Mouse (Mus musculus) mesoderm, embryonic 11.5 days (tissue): ENCODE measurements around the gene Nudt8.
"Not testable (repeated sequence)": the region's sequence is repeated elsewhere in the genome, so short reads cannot be mapped to it uniquely, and the experiment has no call there.

Source experiments
- DNase-seq: peaks from one replicate; pipeline ENCODE4 v3.0.0-alpha.2; 2012; ENCODE audit warnings: low read depth, low spot score

Nudt8 gene

DNA sequence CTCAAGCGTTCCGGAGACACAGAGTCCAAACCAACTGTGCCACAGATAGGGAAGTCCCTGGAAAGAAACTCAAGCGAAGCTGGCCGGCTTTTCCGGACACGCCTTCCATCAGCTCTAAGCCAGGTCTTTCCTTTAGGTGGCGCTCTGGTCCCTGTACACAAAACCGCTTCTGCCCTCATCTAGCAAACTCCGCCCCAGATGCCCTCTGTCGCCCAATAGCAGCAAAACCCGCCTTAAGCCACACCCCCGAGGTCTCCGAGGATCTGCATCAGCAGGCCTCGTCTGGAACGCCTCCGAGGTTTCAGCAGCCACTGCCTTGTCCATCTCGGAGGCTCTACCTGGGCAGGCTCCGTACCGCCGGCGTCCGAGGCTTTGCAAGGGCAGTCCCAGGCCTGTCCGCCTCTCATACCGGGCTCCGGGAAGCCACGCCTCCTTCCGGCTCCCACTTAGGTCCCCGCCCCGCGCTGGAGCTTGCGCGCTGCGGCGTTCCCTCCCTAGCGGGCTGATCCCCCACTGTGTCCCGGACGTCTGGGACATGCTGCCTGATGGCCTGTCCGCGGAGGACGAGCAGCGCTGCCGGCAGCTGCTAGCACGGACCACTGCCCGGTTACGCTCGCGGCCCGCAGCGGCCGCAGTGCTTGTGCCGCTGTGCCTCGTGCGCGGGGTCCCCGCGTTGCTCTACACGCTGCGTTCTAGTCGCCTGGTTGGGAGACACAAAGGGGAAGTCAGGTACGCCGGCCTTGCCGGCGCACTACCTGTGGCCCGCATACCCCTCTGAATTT is at the start of gene Nudt8, which contains the start of gene Gm49405:
Gene Nudt8 (plus strand): TSS at position 462 of the 782 bp plus-strand sequence.
Gene Gm49405 (plus strand): TSS at position 508 of the 782 bp plus-strand sequence.
- DNase-seq = peak; percentile 98

DNA sequence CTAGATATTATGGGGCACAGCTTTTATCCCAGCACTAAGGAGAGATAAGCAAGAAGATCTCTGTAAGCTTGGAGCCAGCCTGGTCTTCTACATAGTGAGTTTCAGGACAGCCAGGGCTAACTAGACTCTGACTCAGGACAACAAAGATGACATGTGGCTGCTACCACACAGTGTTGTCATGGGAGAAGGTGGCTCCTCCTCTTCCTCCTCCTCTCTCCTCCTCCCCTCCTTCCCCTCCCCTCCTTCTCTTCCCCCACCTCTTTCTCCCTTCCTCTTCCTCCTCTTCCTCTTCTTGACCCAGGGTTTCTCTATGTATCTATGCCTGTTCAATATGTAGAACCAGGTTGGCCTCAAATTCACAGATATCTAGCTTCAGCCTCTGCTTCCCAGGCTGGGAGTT is 48.9 kb upstream of the Nudt8 start:
- DNase-seq = no peak

- DNase-seq = no peak
Measured at GRCm38 (mm10) chr19:3952099-3952498, 48.3 kb upstream of the Nudt8 start.

DNA sequence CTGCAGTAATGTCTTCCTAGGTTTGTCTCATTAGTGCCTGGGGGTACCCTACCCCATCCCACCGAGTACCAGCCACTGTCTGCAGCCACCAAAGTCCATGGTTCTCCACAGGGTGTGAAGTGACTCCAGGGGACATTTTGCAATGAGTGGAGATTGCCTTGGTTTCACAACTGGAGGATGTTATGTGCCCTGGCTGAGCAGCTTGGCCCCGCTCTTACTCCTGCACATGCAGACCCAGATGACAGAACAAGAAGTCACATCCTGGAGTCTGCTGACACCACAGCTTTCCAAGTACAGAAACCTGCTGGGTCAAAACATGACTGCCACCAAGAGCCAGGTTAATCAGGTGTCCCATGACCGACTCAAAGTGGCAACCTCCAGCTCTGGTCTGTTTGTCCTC is 45.3 kb upstream of the Nudt8 start:
- no peak for DNase-seq

GRCm38 (mm10) chr19:3955804-3956203 is 44.6 kb upstream of the Nudt8 start:
- no peak for DNase-seq

DNA sequence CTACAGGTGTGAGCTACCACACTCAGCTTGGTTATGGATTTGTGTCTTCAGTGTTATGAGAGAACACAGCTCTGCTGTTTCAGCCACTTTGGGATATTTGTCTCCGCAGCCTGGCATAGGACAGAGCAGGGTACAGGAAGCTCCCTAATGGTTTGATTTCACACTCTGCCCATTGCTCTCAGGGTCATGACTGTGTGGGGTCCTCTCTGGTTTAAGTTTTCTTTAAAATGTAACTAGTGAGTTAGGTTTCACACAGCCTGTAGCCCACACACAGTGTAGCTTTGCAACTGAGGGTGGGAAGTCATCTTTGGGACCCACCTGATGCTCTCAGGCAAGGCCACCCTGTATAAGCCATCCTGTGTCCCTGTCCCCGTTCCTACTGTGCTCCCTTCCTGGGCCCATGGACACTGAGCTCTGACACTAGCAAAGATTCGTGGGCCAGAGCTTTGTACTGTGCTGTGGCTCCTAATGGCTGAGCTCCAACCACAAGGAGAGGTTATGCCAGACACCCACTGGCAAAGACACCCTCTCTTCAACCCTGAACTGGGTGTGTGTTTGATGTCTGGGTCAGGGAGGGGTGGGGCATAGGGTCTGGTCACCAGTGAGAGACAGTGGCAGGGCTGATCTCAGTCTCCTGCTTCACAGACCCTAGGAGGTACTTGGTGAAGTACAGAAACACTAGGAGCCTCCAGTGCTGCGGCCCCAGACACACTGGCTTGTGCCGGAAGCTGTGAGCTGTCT is 42.9 kb upstream of the Nudt8 start:
- DNase-seq = not testable (repeated sequence)

DNA sequence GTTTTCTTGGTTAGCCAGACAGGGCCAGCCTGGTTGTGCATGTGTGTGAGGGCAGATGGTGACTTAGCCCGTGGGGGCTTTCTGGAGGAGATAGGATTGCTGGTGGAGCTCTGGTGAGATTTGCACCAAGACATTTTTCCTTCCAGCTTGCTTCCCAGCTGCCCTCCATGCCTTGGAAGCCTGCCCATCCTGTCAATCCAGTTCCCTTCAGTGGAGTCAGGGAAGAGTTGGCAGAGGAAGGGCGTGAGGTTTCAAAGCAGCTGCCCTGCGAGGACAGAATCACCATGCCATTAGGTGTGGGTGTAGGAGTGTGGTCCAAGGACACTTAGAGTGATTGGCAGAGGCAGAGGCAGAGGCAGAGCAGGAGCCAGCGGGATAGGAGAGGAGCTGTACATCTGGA is 41.9 kb upstream of the Nudt8 start, which contains the start of gene Aldh3b3:
Gene Aldh3b3 (plus strand): TSS at position 176 of the 400 bp plus-strand sequence.
- DNase-seq = no peak

DNA sequence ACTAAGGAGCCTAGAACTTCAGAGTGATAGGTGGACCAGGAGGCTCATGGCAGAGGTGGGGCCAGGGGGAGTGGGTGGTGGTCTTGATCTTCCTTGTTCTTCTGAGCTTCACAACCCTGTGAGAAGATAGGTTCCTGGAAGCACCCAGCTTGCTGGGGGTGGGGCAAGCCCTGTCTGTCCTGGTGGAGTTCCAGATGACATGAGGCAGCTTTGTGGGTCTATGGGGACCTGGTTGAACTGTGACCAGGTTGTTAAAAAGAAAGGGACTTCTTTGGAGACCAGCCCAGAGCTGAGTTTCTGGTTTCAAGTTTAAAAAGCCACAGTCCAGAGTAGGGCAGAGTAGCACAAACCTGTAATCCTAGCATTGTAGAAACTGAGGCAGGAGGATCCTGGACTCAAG is 41.4 kb upstream of the Nudt8 start:
- no peak for DNase-seq

DNA sequence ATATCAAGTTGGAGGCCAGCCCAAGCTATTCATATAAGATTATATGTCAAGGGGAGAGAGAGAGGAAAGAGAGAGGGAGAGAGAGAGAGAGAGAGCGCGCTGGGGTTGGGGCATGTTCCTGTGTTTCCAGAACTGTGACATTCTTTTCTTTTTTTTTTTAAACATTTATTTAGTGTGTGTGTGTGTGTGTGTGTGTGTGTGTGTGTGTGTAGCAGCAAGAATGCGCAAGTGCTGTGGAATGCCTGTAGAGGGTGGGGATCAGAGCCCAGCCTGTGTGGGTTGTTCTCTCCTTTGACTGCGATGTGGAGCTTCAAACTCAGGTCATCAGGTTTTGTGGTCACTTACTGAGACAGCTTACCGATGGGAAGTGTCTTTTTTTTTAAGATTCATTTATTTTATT is 40.2 kb upstream of the Nudt8 start:
- no peak for DNase-seq

GRCm38 (mm10) chr19:3961805-3962204 is 38.6 kb upstream of the Nudt8 start:
- not testable (repeated sequence) for DNase-seq

GRCm38 (mm10) chr19:3962469-3962868 is 37.9 kb upstream of the Nudt8 start:
- no peak for DNase-seq

DNA sequence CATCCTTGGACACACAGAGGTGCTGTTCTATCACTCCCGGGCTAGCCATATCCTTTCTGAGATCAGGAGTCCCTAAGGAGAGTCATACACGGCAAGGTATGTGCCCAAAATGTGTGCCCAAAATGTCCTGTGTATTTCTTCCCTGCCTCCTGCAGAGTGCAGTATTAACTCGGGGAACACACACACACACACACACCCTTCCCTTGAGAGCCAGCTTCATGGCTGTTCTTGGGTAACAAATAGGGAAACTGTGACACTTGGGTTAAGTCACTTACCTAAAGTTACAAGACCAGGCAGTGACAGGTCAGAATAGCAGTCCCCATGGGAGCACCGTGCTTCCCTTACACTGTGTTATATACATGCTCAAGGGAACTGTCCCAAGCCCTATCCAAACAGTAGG is 36.4 kb upstream of the Nudt8 start:
- DNase-seq = no peak

GRCm38 (mm10) chr19:3966330-3967075 is 33.9 kb upstream of the Nudt8 start:
- DNase-seq = no peak

DNA sequence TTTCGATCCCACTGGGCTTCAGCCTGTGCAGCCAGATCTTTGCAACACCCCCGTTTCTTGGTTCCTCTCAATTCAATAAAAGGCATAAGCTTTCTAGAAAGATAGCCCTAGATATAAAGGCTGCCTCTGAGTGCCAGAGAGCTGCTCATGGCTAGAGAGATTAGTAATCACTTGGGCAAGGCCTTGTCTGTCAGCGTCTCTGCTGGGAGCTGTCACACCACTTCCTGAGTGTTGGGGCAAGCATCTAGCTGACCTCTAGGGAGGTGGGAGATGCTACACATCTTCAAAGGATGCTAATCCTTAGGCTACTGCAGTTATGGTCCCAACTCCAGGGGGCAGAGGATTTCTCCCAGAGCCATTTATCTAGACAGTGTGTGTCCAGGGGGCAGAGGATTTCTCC is 33.1 kb upstream of the Nudt8 start:
- DNase-seq = no peak

- DNase-seq = no peak
Measured at GRCm38 (mm10) chr19:3972229-3972628, 28.2 kb upstream of the Nudt8 start, which contains the start of gene Aldh3b2. Gene Aldh3b2 (plus strand): TSS chr19:3972328.

GRCm38 (mm10) chr19:3974608-3975007 is 25.8 kb upstream of the Nudt8 start:
- not testable (repeated sequence) for DNase-seq

- no peak for DNase-seq
Measured at GRCm38 (mm10) chr19:3975866-3976265, 24.5 kb upstream of the Nudt8 start.

DNA sequence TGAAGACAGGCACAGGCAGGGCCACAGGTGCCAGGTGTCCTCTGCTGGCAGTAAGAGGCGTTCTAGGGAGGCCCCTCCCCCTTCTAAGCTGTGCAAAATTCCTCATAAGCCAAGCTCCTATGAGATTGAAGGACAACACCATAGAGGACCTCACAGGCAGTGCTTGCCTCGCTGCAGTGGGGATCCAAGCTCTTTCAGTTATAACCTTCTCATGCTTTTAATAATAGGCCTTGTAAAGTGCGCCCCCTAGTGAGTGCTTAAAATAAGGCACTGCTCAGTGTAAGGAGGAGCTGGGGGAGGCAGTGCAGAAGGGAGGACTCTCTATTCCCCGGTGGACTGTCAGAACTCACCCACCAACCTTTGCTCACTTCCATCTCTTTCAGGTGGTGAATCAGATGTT is 20.1 kb upstream of the Nudt8 start:
- peak; percentile 87 for DNase-seq

DNA sequence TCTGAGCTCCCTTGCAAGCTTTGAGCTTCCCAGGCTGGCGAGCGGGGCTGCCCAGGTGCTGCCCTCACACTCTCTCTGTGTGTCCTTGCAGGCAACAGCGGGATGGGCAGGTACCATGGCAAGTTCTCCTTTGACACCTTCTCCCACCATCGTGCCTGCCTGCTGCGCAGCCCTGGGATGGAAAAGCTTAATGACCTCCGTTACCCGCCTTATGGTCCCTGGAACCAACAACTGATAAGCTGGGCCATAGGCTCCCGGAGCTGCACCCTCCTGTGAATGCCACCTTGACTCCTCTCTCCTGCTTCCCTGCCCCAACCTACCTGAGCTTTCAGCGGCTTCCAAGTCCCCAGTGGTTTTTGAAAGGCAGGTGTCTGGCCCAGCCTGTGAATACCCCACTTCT is 19.5 kb upstream of the Nudt8 start:
- DNase-seq = no peak

DNA sequence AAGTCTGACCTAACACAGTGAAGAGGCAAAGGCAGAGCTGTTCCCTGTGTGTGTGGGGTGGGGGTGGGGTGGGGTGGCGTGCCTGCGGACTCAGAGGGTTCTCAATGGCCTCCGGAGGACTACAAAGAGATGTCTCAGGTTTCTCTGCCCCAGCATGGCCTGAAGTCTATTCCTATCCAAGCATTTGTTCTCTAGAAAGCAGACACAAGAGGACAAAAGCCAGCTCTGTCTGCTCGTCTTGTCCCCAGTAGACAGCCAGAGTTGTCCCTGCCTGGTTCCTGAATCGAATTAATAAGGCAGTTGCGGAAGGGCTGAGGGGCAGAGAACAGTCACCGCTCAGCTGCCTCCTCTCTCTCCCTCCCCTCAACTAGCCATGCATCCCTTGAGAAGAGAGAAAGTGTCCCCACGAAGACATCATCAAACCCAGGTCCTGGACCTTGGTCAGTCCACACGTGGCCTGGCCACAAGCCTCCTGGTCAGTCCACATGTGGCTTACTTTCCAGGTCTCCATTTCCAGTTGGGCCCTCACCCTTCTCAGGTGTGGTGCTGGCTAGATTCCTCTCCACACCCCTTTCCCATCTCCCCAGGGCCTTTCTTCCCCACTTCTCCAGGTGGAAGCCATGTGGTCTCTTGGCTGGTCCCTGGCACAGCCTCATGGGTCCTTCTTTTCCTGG is 16.7 kb upstream of the Nudt8 start:
- peak; percentile 30 for DNase-seq

- peak; percentile 58 for DNase-seq
Measured at GRCm38 (mm10) chr19:3985261-3985681, 15.1 kb upstream of the Nudt8 start.
